Mouse (Mus musculus) heart, embryonic 15.5 days (tissue): ENCODE results near the gene Fut8. TPM values are rescaled to one million over a fixed set of nuclear protein-coding genes. Genes with fewer than 3 reads are reported as not detected.
"Not testable (repeated sequence)": the region's sequence is repeated elsewhere in the genome, so short reads cannot be mapped to it uniquely, and the experiment has no call there.

Experiments
- ATAC-seq: fragments of 200-750 bp; cut with Nextera tagmentation; replicated peaks from 2 replicates; pipeline ENCODE4 v1.8.0; 2017; ENCODE audit warnings: low read depth, moderate TSS enrichment; ENCODE audit not compliant: insufficient number of reproducible peaks, insufficient read depth, low FRiP score
- H3K27ac ChIP-seq: fragments of 300-500 bp; sonication (generic); 2 replicates; pipeline ENCODE4 v1.5.1; 2015; ENCODE audit warnings: mild to moderate bottlenecking, inconsistent platforms
- H3K27me3 ChIP-seq: fragments of 300-500 bp; sonication (generic); 2 replicates; pipeline ENCODE4 v1.6.1; 2015; ENCODE audit warnings: inconsistent platforms
- H3K36me3 ChIP-seq: fragments of 300-500 bp; sonication (generic); 2 replicates; pipeline ENCODE4 v1.6.1; 2015; ENCODE audit warnings: mild to moderate bottlenecking, inconsistent platforms
- H3K4me1 ChIP-seq: fragments of 300-500 bp; sonication (generic); replicated peaks from 2 replicates; pipeline ENCODE4 v1.6.1; 2015; ENCODE audit warnings: inconsistent platforms
- H3K4me2 ChIP-seq: fragments of 300-500 bp; sonication (generic); 2 replicates; pipeline ENCODE4 v1.6.1; 2015; ENCODE audit warnings: inconsistent platforms, mild to moderate bottlenecking, moderate library complexity
- H3K4me3 ChIP-seq: fragments of 300-500 bp; sonication (generic); 2 replicates; pipeline ENCODE4 v1.5.1; 2015; ENCODE audit warnings: mild to moderate bottlenecking, inconsistent platforms
- H3K9ac ChIP-seq: fragments of 300-500 bp; sonication (generic); 2 replicates; pipeline ENCODE4 v1.6.1; 2015; ENCODE audit warnings: mild to moderate bottlenecking, inconsistent platforms
- H3K9me3 ChIP-seq: fragments of 300-500 bp; sonication (generic); replicated peaks from 2 replicates; pipeline ENCODE4 v1.6.1; 2016; ENCODE audit warnings: inconsistent platforms
- WGBS: fragments of 180-500 bp; shearing (Covaris S2); methylation state at CpG from one replicate; pipeline ENCODE4 v1.1.7; 2015; ENCODE audit warnings: mixed read lengths; 5-methylcytosine and 5-hydroxymethylcytosine counted together
- polyA plus RNA-seq: library from polyadenylated mRNA; unstranded; fragments of >200 nt; fragmentation: Nextera tagmentation; extraction: Ambion mirVana; gene quantifications from 2 replicates; pipeline ENCODE4 v1.2.1, GENCODE M21; 2015

Fut8 gene
- polyA plus RNA-seq, 1 experiment from 2014 or later: 14.3 TPM

GRCm38 (mm10) chr12:77505431-77505830 is 267.5 kb downstream of the Fut8 start:
- WGBS: 72% methylated on average over 2 of the region's 2 CpGs
- no peak for ATAC-seq
- Histone ChIP-seq H3K4me3 (no peak overlapping the region), H3K9me3 (no peaks in the 10 kb centered on the region), H3K27me3 (peaks cover 12% of the 10 kb centered on the region), H3K36me3 (no peaks in the 10 kb centered on the region), H3K4me1 (peaks cover 8% of the 10 kb centered on the region; the same call in 1 of the 2 replicates), H3K4me2 (no peak overlapping the region), H3K9ac (no peak overlapping the region), H3K27ac (no peak overlapping the region)

- Histone ChIP-seq H3K27ac (no peak overlapping the region), H3K4me3 (no peak overlapping the region), H3K4me2 (no peak overlapping the region), H3K36me3 (no peaks in the 10 kb centered on the region), H3K9me3 (no peaks in the 10 kb centered on the region), H3K4me1 (no peaks in the 10 kb centered on the region), H3K9ac (no peak overlapping the region), H3K27me3 (peaks cover 12% of the 10 kb centered on the region)
- 74% methylated on average over 24 of the region's 24 CpGs for WGBS
- ATAC-seq: no peak
Measured at GRCm38 (mm10) chr12:77507770-77508169, 269.8 kb downstream of the Fut8 start.

- Histone ChIP-seq H3K27ac (no peak overlapping the region), H3K9ac (no peak overlapping the region), H3K27me3 (peaks cover 3% of the 10 kb centered on the region; the same call in 1 of the 2 replicates), H3K9me3 (no peaks in the 10 kb centered on the region), H3K4me3 (no peak overlapping the region), H3K4me1 (no peaks in the 10 kb centered on the region), H3K4me2 (no peak overlapping the region), H3K36me3 (no peaks in the 10 kb centered on the region)
- ATAC-seq: no peak
- 92% methylated on average over 7 of the region's 7 CpGs for WGBS
Measured at GRCm38 (mm10) chr12:77510758-77511157, 272.8 kb downstream of the Fut8 start.

GRCm38 (mm10) chr12:77511206-77511605 is 273.3 kb downstream of the Fut8 start:
- Histone ChIP-seq H3K9ac (no peak overlapping the region), H3K4me2 (no peak overlapping the region), H3K27me3 (0 out of 2 replicates have a peak, but pooled peaks cover 2% of the 10 kb centered on the region), H3K4me1 (no peaks in the 10 kb centered on the region), H3K9me3 (no peaks in the 10 kb centered on the region), H3K27ac (no peak overlapping the region), H3K4me3 (no peak overlapping the region), H3K36me3 (no peaks in the 10 kb centered on the region)
- 77% methylated on average over 9 of the region's 9 CpGs for WGBS
- no peak for ATAC-seq

- H3K4me2 ChIP-seq: no peak overlapping the region
- H3K27me3 ChIP-seq: 0 out of 2 replicates have a peak, but pooled peaks cover 2% of the 10 kb centered on the region
- no peak overlapping the region for H3K4me3 ChIP-seq
- no peaks in the 10 kb centered on the region for H3K36me3 ChIP-seq
- H3K27ac ChIP-seq: no peak overlapping the region
- H3K4me1 ChIP-seq: no peaks in the 10 kb centered on the region
- no peak for ATAC-seq
- H3K9me3 ChIP-seq: no peaks in the 10 kb centered on the region
- WGBS: 72% methylated on average over 3 of the region's 3 CpGs
- H3K9ac ChIP-seq: no peak overlapping the region
Measured at GRCm38 (mm10) chr12:77511631-77512030, 273.7 kb downstream of the Fut8 start.

GRCm38 (mm10) chr12:77516805-77517204 is 278.9 kb downstream of the Fut8 start:
- ATAC-seq: no peak
- no peak overlapping the region for H3K4me2 ChIP-seq
- no peaks in the 10 kb centered on the region for H3K36me3 ChIP-seq
- no peaks in the 10 kb centered on the region for H3K27me3 ChIP-seq
- H3K4me1 ChIP-seq: no peaks in the 10 kb centered on the region
- H3K4me3 ChIP-seq: no peak overlapping the region
- WGBS: 83% methylated on average over 6 of the region's 6 CpGs
- H3K27ac ChIP-seq: no peak overlapping the region
- no peak overlapping the region for H3K9ac ChIP-seq
- no peaks in the 10 kb centered on the region for H3K9me3 ChIP-seq

GRCm38 (mm10) chr12:77517691-77518090 is 279.8 kb downstream of the Fut8 start:
- no peak overlapping the region for H3K27ac ChIP-seq
- H3K36me3 ChIP-seq: no peaks in the 10 kb centered on the region
- no peak overlapping the region for H3K9ac ChIP-seq
- no peaks in the 10 kb centered on the region for H3K27me3 ChIP-seq
- H3K9me3 ChIP-seq: no peaks in the 10 kb centered on the region
- H3K4me3 ChIP-seq: no peak overlapping the region
- ATAC-seq: no peak
- H3K4me2 ChIP-seq: no peak overlapping the region
- WGBS: 87% methylated on average over 12 of the region's 12 CpGs
- H3K4me1 ChIP-seq: no peaks in the 10 kb centered on the region

- no peaks in the 10 kb centered on the region for H3K9me3 ChIP-seq
- no peaks in the 10 kb centered on the region for H3K4me1 ChIP-seq
- H3K27ac ChIP-seq: no peak overlapping the region
- no peaks in the 10 kb centered on the region for H3K36me3 ChIP-seq
- H3K27me3 ChIP-seq: no peaks in the 10 kb centered on the region
- no peak for ATAC-seq
- WGBS: 63% methylated on average over 6 of the region's 6 CpGs
- H3K4me3 ChIP-seq: no peak overlapping the region
- no peak overlapping the region for H3K4me2 ChIP-seq
- no peak overlapping the region for H3K9ac ChIP-seq
Measured at GRCm38 (mm10) chr12:77519534-77520102, 281.7 kb downstream of the Fut8 start.

GRCm38 (mm10) chr12:77524014-77524413 is 286.1 kb downstream of the Fut8 start:
- H3K9ac ChIP-seq, H3K9me3 ChIP-seq, H3K4me2 ChIP-seq, H3K36me3 ChIP-seq, ATAC-seq, H3K4me1 ChIP-seq, H3K4me3 ChIP-seq, H3K27ac ChIP-seq, H3K27me3 ChIP-seq: not testable (repeated sequence)
- WGBS: 70% methylated on average over 4 of the region's 4 CpGs
